Mouse (Mus musculus) G1E (cell line): ENCODE measurements around the gene Podxl.

Experiments
- CTCF ChIP-seq: IDR thresholded peaks from 2 replicates; pipeline ENCODE4 v1.5.1; 2012; ENCODE audit warnings: low read depth, low read length, inconsistent platforms, mixed read lengths
- GATA1 ChIP-seq: IDR thresholded peaks from 2 replicates; pipeline ENCODE4 v1.6.1; 2012; ENCODE audit warnings: borderline replicate concordance, low read length, inconsistent platforms, mixed read lengths
- GATA2 ChIP-seq: IDR thresholded peaks from 2 replicates; pipeline ENCODE4 v1.6.1; 2012; ENCODE audit warnings: low read depth, low read length, inconsistent platforms, borderline replicate concordance
- TAL1 ChIP-seq: conservative IDR thresholded peaks from 2 replicates; pipeline ENCODE4 v1.6.1; 2012; ENCODE audit warnings: low read depth, low read length, inconsistent platforms, mixed read lengths

DNA sequence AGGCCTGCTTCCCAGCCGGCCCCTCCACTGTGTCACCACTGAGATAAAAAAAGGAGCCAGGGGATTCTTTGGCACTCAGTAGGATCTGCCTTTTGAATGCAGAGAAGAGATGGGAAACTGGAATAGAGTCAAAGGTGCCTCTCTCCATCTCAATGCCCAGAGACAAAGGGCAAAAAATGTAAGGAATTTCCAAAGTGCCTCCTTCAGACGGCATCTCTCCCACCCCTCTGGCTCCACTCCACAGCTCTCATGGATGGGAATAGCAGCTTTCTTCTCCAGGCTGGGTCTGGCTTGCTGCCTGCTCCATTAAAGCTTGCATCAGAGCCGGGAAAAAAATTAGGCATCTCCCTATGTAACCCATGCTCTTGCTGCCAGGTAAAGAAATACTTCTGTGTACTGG, 37.4 kb upstream of the Podxl start:
- TF ChIP-seq CTCF, result no peak
- TF ChIP-seq TAL1, result no peak
- TF ChIP-seq GATA1, result no peak
- TF ChIP-seq GATA2, result no peak
